Mouse (Mus musculus) embryonic facial prominence, embryonic 15.5 days (tissue): ENCODE data around the gene Clcf1. TPM values are rescaled to one million over a fixed set of nuclear protein-coding genes. Genes with fewer than 3 reads are reported as not detected.
"Not testable (repeated sequence)": the region's sequence is repeated elsewhere in the genome, so short reads cannot be mapped to it uniquely, and the experiment has no call there.

ENCODE experiments used
- ATAC-seq: fragments of 200-750 bp; cut with Nextera tagmentation; 2 replicates; pipeline ENCODE4 v1.8.0; 2017; ENCODE audit warnings: low read depth, moderate TSS enrichment; ENCODE audit not compliant: insufficient number of reproducible peaks, low FRiP score, low TSS enrichment
- H3K27ac ChIP-seq: fragments of 300-500 bp; sonication (generic); replicated peaks from 2 replicates; pipeline ENCODE4 v1.5.1; 2015; ENCODE audit warnings: mild to moderate bottlenecking, inconsistent platforms
- H3K27me3 ChIP-seq: fragments of 300-500 bp; sonication (generic); 2 replicates; pipeline ENCODE4 v1.6.1; 2015; ENCODE audit warnings: inconsistent platforms
- H3K36me3 ChIP-seq: fragments of 300-500 bp; sonication (generic); 2 replicates; pipeline ENCODE4 v1.6.1; 2015; ENCODE audit warnings: mild to moderate bottlenecking, inconsistent platforms
- H3K4me1 ChIP-seq: fragments of 300-500 bp; sonication (generic); 2 replicates; pipeline ENCODE4 v1.6.1; 2015; ENCODE audit warnings: inconsistent platforms
- H3K4me2 ChIP-seq: fragments of 300-500 bp; sonication (generic); replicated peaks from 2 replicates; pipeline ENCODE4 v1.6.1; 2015; ENCODE audit warnings: mild to moderate bottlenecking, inconsistent platforms
- H3K4me3 ChIP-seq: fragments of 300-500 bp; sonication (generic); replicated peaks from 2 replicates; pipeline ENCODE4 v1.5.1; 2015; ENCODE audit warnings: mild to moderate bottlenecking, inconsistent platforms
- H3K9ac ChIP-seq: fragments of 300-500 bp; sonication (generic); 2 replicates; pipeline ENCODE4 v1.6.1; 2015; ENCODE audit warnings: inconsistent platforms
- H3K9me3 ChIP-seq: fragments of 300-500 bp; sonication (generic); replicated peaks from 2 replicates; pipeline ENCODE4 v1.6.1; 2016; ENCODE audit warnings: inconsistent platforms
- WGBS: fragments of 180-500 bp; shearing (Covaris S2); methylation state at CpG from one replicate; pipeline ENCODE4 v1.1.7; 2015; 5-methylcytosine and 5-hydroxymethylcytosine counted together
- polyA plus RNA-seq: library from polyadenylated mRNA; unstranded; fragments of >200 nt; fragmentation: Nextera tagmentation; extraction: Ambion mirVana; gene quantifications from 2 replicates; pipeline ENCODE4 v1.2.1, GENCODE M21; 2015

Clcf1 gene
- polyA plus RNA-seq, 1 experiment from 2014 or later = 10.1 TPM

- Histone ChIP-seq H3K9me3 (no peaks in the 10 kb centered on the region), H3K36me3 (no peaks in the 10 kb centered on the region), H3K27me3 (no peaks in the 10 kb centered on the region), H3K9ac (no peak overlapping the region), H3K27ac (no peak overlapping the region), H3K4me1 (peaks cover 22% of the 10 kb centered on the region), H3K4me3 (no peak overlapping the region), H3K4me2 (peak overlapping the region; percentile 73; the same call in 1 of the 2 replicates)
- 79% methylated on average over 7 of the region's 7 CpGs for WGBS
- ATAC-seq = no peak
Observed at GRCm38 (mm10) chr19:4232651-4233050, 18.6 kb downstream of the Clcf1 start.

DNA sequence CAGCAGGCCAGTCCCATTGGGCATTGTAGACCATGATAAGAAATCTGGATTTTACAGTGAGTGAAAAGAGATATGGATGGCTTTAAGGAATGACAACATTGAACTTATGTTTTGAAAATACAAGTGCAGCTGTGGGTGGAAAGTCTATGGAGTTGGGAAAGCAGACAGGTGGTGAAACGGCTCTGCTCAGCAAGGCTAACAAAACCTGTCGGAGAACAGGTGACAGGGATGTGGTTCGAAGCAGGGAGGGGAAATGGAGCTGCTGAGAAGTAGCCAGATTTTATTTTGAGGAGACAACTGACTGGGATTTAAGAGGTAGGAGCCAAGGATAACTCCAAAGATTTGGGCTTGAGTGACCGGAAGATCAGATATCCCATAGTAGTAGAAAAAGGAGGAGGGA lies 20.5 kb downstream of the Clcf1 start:
- Histone ChIP-seq H3K36me3 (no peaks in the 10 kb centered on the region), H3K4me1 (peaks cover 10% of the 10 kb centered on the region), H3K9me3 (no peaks in the 10 kb centered on the region), H3K9ac (no peak overlapping the region), H3K27me3 (no peaks in the 10 kb centered on the region), H3K4me3 (no peak overlapping the region), H3K27ac (no peak overlapping the region), H3K4me2 (no peak overlapping the region)
- ATAC-seq = no peak
- 62% methylated on average over 4 of the region's 4 CpGs for WGBS

- H3K9me3 ChIP-seq = no peaks in the 10 kb centered on the region
- no peak for ATAC-seq
- no peaks in the 10 kb centered on the region for H3K4me1 ChIP-seq
- no peak overlapping the region for H3K4me2 ChIP-seq
- no peaks in the 10 kb centered on the region for H3K36me3 ChIP-seq
- H3K27me3 ChIP-seq = no peaks in the 10 kb centered on the region
- H3K4me3 ChIP-seq = no peak overlapping the region
- H3K9ac ChIP-seq = no peak overlapping the region
- 51% methylated on average over 8 of the region's 8 CpGs for WGBS
- H3K27ac ChIP-seq = no peak overlapping the region
Observed at GRCm38 (mm10) chr19:4240247-4240668, 26.2 kb downstream of the Clcf1 start.

DNA sequence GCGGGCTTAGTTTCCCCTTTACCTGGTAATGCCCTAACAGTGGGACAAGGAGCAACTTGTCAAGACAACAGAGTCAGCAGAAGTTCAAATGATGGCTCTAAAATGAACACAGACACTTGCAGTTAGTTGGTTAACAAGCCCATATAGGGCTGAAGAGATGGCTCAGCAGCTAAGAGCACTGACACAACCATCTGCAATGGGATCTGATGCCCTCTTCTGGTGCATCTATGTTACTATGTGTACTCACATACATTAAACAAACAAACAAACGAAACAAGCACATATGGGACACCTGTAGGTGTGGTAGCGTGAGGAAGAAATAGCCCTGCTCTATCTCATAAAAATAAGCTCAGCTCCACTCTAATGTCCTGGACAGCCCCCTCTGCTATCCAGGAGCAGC lies 28.4 kb downstream of the Clcf1 start:
- Histone ChIP-seq H3K4me3 (no peak overlapping the region), H3K9ac (no peak overlapping the region), H3K9me3 (no peaks in the 10 kb centered on the region), H3K4me2 (no peak overlapping the region), H3K4me1 (no peaks in the 10 kb centered on the region), H3K36me3 (no peaks in the 10 kb centered on the region), H3K27me3 (no peaks in the 10 kb centered on the region), H3K27ac (no peak overlapping the region)
- 61% methylated on average over 3 of the region's 3 CpGs for WGBS
- no peak for ATAC-seq

- H3K9ac ChIP-seq = no peak overlapping the region
- H3K4me1 ChIP-seq = no peaks in the 10 kb centered on the region
- ATAC-seq = no peak
- no peak overlapping the region for H3K4me2 ChIP-seq
- no peaks in the 10 kb centered on the region for H3K9me3 ChIP-seq
- H3K27ac ChIP-seq = no peak overlapping the region
- no peak overlapping the region for H3K4me3 ChIP-seq
- no peaks in the 10 kb centered on the region for H3K27me3 ChIP-seq
- H3K36me3 ChIP-seq = no peaks in the 10 kb centered on the region
- 77% methylated on average over 6 of the region's 6 CpGs for WGBS
Observed at GRCm38 (mm10) chr19:4244775-4245174, 30.7 kb downstream of the Clcf1 start.

- H3K27me3 ChIP-seq = no peaks in the 10 kb centered on the region
- 48% methylated on average over 1 of the region's 1 CpGs for WGBS
- H3K9ac ChIP-seq = no peak overlapping the region
- no peak for ATAC-seq
- H3K36me3 ChIP-seq = no peaks in the 10 kb centered on the region
- no peaks in the 10 kb centered on the region for H3K9me3 ChIP-seq
- no peaks in the 10 kb centered on the region for H3K4me1 ChIP-seq
- no peak overlapping the region for H3K4me3 ChIP-seq
- no peak overlapping the region for H3K4me2 ChIP-seq
- H3K27ac ChIP-seq = no peak overlapping the region
Observed at GRCm38 (mm10) chr19:4247010-4247409, 33.0 kb downstream of the Clcf1 start.

DNA sequence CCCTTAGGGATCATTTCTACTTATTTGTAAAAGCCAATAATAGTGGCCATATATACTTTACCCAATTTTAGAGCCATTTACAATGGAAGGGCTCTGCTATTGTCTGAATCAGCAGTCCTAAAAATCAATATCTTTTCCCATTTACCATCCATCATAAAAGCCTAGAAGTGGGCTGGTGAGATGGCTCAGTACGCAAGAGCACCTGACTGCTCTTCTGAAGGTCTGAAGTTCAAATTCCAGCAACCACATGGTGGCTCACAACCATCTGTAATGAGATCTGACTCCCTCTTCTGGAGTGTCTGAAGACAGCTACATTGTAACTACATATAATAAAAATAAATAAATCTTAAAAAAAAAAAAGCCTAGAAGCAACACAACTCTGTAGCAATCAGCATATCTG lies 34.6 kb downstream of the Clcf1 start:
- not testable (repeated sequence) for H3K27ac ChIP-seq, H3K9me3 ChIP-seq, H3K36me3 ChIP-seq, H3K4me1 ChIP-seq, H3K9ac ChIP-seq, H3K27me3 ChIP-seq, ATAC-seq, H3K4me3 ChIP-seq, H3K4me2 ChIP-seq
- WGBS = 63% methylated on average over 1 of the region's 1 CpGs

GRCm38 (mm10) chr19:4254230-4254629 lies 40.2 kb downstream of the Clcf1 start:
- H3K9ac ChIP-seq = no peak overlapping the region
- 87% methylated on average over 7 of the region's 7 CpGs for WGBS

DNA sequence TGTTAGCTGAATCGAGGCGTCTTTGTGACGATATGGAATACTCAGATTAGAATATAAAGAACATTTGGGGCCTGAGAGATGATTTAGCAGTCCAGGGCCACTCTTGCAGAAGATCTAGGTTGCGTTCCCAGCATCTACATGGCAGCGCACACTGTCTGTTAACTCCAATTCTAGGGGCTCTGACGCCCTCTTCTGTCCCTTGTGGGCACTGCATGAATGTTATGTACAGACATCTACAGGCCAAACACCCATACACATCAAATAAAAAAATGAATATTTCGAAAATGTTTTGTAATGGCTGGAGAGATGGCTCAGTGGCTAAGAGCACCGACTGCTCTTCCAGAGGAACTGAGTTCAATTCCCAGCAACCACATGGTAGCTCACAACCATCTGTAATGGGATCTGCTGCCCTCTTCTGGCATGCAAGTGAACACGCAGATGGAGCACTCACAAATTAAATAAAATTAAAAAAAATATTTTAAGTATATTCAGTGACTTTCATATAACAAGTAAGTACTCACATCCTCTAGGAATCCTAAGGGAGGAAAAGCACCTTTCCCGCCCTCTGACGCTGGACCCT lies 41.6 kb downstream of the Clcf1 start:
- Histone ChIP-seq H3K9me3 (no peaks in the 10 kb centered on the region), H3K36me3 (no peaks in the 10 kb centered on the region), H3K27ac (no peak overlapping the region), H3K4me2 (no peak overlapping the region), H3K4me1 (peaks cover 10% of the 10 kb centered on the region; the same call in 1 of the 2 replicates), H3K27me3 (no peaks in the 10 kb centered on the region), H3K4me3 (no peak overlapping the region), H3K9ac (no peak overlapping the region)
- no peak for ATAC-seq
- WGBS = 76% methylated on average over 11 of the region's 11 CpGs

More at GRCm38 (mm10) chr19:4254230-4254629, 40.2 kb downstream of the Clcf1 start:
- Histone ChIP-seq H3K4me2 (no peak overlapping the region), H3K27me3 (no peaks in the 10 kb centered on the region), H3K4me3 (no peak overlapping the region), H3K27ac (no peak overlapping the region), H3K36me3 (no peaks in the 10 kb centered on the region), H3K4me1 (peaks cover 10% of the 10 kb centered on the region; the same call in 1 of the 2 replicates), H3K9me3 (no peaks in the 10 kb centered on the region)
- ATAC-seq = no peak

- H3K36me3 ChIP-seq = no peaks in the 10 kb centered on the region
- peak overlapping the region; percentile 54 for H3K4me3 ChIP-seq
- H3K4me1 ChIP-seq = peaks cover 10% of the 10 kb centered on the region; the same call in 1 of the 2 replicates
- H3K4me2 ChIP-seq = peak overlapping the region; percentile 75
- ATAC-seq = peak; percentile 89
- no peaks in the 10 kb centered on the region for H3K9me3 ChIP-seq
- H3K27ac ChIP-seq = no peak overlapping the region
- peak overlapping the region; percentile 41 for H3K9ac ChIP-seq
- WGBS = under 1% methylated on average over 41 of the region's 41 CpGs
- H3K27me3 ChIP-seq = no peaks in the 10 kb centered on the region
Observed at GRCm38 (mm10) chr19:4257216-4257896, 43.3 kb downstream of the Clcf1 start.

- Histone ChIP-seq H3K4me1 (peaks cover 10% of the 10 kb centered on the region; the same call in 1 of the 2 replicates), H3K9me3 (no peaks in the 10 kb centered on the region), H3K4me3 (peak overlapping the region; percentile 54), H3K9ac (peak overlapping the region; percentile 41), H3K4me2 (peak overlapping the region; percentile 75), H3K27ac (no peak overlapping the region), H3K27me3 (no peaks in the 10 kb centered on the region), H3K36me3 (no peaks in the 10 kb centered on the region)
- 18% methylated on average over 12 of the region's 12 CpGs for whole genome bisulfite sequencing
- ATAC-seq = 0 out of 2 replicates have a peak, but pooled peaks have one; percentile 6
Observed at GRCm38 (mm10) chr19:4257897-4258252, 43.8 kb downstream of the Clcf1 start.
